Mouse (Mus musculus) spleen, adult 2 months (tissue): ENCODE measurements around the gene Hbb-bs.

ENCODE experiments used
- CTCF ChIP-seq: fragments of 200-500 bp; IDR thresholded peaks from 2 replicates; pipeline ENCODE4 v1.5.1; 2011; ENCODE audit warnings: mild to moderate bottlenecking, inconsistent platforms; ENCODE audit not compliant: insufficient read depth, insufficient read length, insufficient replicate concordance; ENCODE audit errors: extremely low read depth
- POLR2A ChIP-seq: fragments of 200-500 bp; IDR thresholded peaks from 2 replicates; pipeline ENCODE4 v1.6.1; 2011; ENCODE audit warnings: low read depth, low read length, inconsistent platforms

- TF ChIP-seq POLR2A (no peak), CTCF (no peak)
Observed at GRCm38 (mm10) chr7:103861531-103861930, 33.6 kb upstream of the Hbb-bs start.
